Mouse (Mus musculus) limb, embryonic 11.5 days (tissue): ENCODE measurements at regions not wholly inside any gene's neighbourhood (a gene's known extent, or its start where the extent isn't known, plus 50 kb on each side); places are given as distances from the start of the nearest gene placed in this dataset.
"Not testable (repeated sequence)": the region's sequence is repeated elsewhere in the genome, so short reads cannot be mapped to it uniquely, and the experiment has no call there.

ENCODE experiments used
- ATAC-seq: fragments of 200-750 bp; cut with Nextera tagmentation; 2 replicates; pipeline ENCODE4 v1.8.0; 2017; ENCODE audit warnings: low read depth; ENCODE audit not compliant: insufficient number of reproducible peaks, low FRiP score, low TSS enrichment
- DNase-seq: peaks from one replicate; pipeline ENCODE4 v3.0.0-alpha.2; 2015; ENCODE audit warnings: low spot score
- H3K27ac ChIP-seq: fragments of 300-500 bp; sonication (generic); replicated peaks from 2 replicates; pipeline ENCODE4 v1.5.1; 2014; ENCODE audit warnings: low read depth, mild to moderate bottlenecking, low read length
- H3K27me3 ChIP-seq: fragments of 300-500 bp; sonication (generic); 2 replicates; pipeline ENCODE4 v1.6.1; 2014; ENCODE audit warnings: mild to moderate bottlenecking, low read length, mixed read lengths; ENCODE audit not compliant: control insufficient read depth, insufficient read depth
- H3K36me3 ChIP-seq: fragments of 300-500 bp; sonication (generic); 2 replicates; pipeline ENCODE4 v1.6.1; 2014; ENCODE audit warnings: mild to moderate bottlenecking, low read length, moderate library complexity, mixed read lengths; ENCODE audit not compliant: control insufficient read depth, insufficient read depth
- H3K4me1 ChIP-seq: fragments of 300-500 bp; sonication (generic); 2 replicates; pipeline ENCODE4 v1.6.1; 2014; ENCODE audit warnings: low read length, mixed read lengths; ENCODE audit not compliant: control insufficient read depth, insufficient read depth
- H3K4me2 ChIP-seq: fragments of 300-500 bp; sonication (generic); 2 replicates; pipeline ENCODE4 v1.6.1; 2014; ENCODE audit warnings: low read depth, mild to moderate bottlenecking, moderate library complexity; ENCODE audit not compliant: severe bottlenecking
- H3K4me3 ChIP-seq: fragments of 300-500 bp; sonication (generic); 2 replicates; pipeline ENCODE4 v1.5.1; 2014; ENCODE audit warnings: low read depth, low read length
- H3K9ac ChIP-seq: fragments of 300-500 bp; sonication (generic); 2 replicates; pipeline ENCODE4 v1.6.1; 2014; ENCODE audit warnings: mild to moderate bottlenecking, low read length
- H3K9me3 ChIP-seq: fragments of 300-500 bp; sonication (generic); 2 replicates; pipeline ENCODE4 v1.6.1; 2016; ENCODE audit warnings: low read length; ENCODE audit not compliant: control insufficient read depth
- WGBS: fragments of 180-500 bp; shearing (Covaris S2); extraction: QIAGEN DNeasy Blood & Tissue Kit; methylation state at CpG from one replicate; pipeline ENCODE4 v1.1.7; 2014; 5-methylcytosine and 5-hydroxymethylcytosine counted together

- DNase-seq: peak; percentile 65
- WGBS: 9% methylated on average over 8 of the region's 8 CpGs
- Histone ChIP-seq H3K9ac (no peak overlapping the region), H3K9me3 (no peaks in the 10 kb centered on the region), H3K4me3 (no peak overlapping the region), H3K27ac (no peak overlapping the region), H3K4me1 (no peaks in the 10 kb centered on the region; the same call in 1 of the 2 replicates), H3K36me3 (no peaks in the 10 kb centered on the region), H3K4me2 (no peak overlapping the region), H3K27me3 (no peaks in the 10 kb centered on the region)
- ATAC-seq: no peak
These were observed 133.2 kb upstream of the Kiz start for GRCm38 (mm10) chr2:146722351-146723025.

DNA sequence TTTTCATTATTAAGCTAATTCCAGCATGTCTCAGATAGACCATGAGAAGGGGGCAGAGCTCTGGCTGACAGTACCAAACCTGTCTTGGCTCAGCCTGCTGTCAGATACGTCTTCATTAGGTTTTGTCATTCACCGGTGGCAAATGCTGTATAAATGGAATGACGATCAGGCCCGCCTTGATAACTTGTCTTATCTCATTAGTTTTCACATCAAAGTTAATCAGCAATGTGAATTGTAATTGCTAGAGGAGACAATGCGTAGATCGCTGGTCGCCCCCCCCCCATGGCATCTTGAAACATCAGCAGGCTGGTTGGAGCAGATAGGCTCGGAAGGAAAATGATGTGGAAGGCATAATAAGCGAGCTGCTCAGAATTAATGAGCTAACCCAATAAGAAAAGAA is 132.5 kb upstream of the Kiz start:
- Histone ChIP-seq H3K27me3 (no peaks in the 10 kb centered on the region), H3K36me3 (no peaks in the 10 kb centered on the region), H3K4me3 (no peak overlapping the region), H3K9me3 (no peaks in the 10 kb centered on the region), H3K4me1 (no peaks in the 10 kb centered on the region; the same call in 1 of the 2 replicates), H3K9ac (no peak overlapping the region), H3K4me2 (no peak overlapping the region), H3K27ac (no peak overlapping the region)
- WGBS: 69% methylated on average over 9 of the region's 9 CpGs
- DNase-seq: no peak
- ATAC-seq: no peak

- no peak overlapping the region for H3K4me3 ChIP-seq
- no peak overlapping the region for H3K9ac ChIP-seq
- no peak for ATAC-seq
- WGBS: 90% methylated on average over 4 of the region's 4 CpGs
- no peak overlapping the region for H3K4me2 ChIP-seq
- H3K36me3 ChIP-seq: no peaks in the 10 kb centered on the region
- no peak for DNase-seq
- H3K9me3 ChIP-seq: no peaks in the 10 kb centered on the region
- H3K27ac ChIP-seq: no peak overlapping the region
- no peaks in the 10 kb centered on the region; the same call in 1 of the 2 replicates for H3K4me1 ChIP-seq
- no peaks in the 10 kb centered on the region for H3K27me3 ChIP-seq
These were observed 132.0 kb upstream of the Kiz start for GRCm38 (mm10) chr2:146723671-146724070.

GRCm38 (mm10) chr2:146724142-146724679 is 131.5 kb upstream of the Kiz start:
- Histone ChIP-seq H3K9ac (no peak overlapping the region), H3K27me3 (no peaks in the 10 kb centered on the region), H3K36me3 (no peaks in the 10 kb centered on the region), H3K4me3 (no peak overlapping the region), H3K4me1 (no peaks in the 10 kb centered on the region; the same call in 1 of the 2 replicates), H3K4me2 (no peak overlapping the region), H3K27ac (no peak overlapping the region), H3K9me3 (no peaks in the 10 kb centered on the region)
- ATAC-seq (no peak), DNase-seq (no peak)
- WGBS: 56% methylated on average over 10 of the region's 10 CpGs

DNA sequence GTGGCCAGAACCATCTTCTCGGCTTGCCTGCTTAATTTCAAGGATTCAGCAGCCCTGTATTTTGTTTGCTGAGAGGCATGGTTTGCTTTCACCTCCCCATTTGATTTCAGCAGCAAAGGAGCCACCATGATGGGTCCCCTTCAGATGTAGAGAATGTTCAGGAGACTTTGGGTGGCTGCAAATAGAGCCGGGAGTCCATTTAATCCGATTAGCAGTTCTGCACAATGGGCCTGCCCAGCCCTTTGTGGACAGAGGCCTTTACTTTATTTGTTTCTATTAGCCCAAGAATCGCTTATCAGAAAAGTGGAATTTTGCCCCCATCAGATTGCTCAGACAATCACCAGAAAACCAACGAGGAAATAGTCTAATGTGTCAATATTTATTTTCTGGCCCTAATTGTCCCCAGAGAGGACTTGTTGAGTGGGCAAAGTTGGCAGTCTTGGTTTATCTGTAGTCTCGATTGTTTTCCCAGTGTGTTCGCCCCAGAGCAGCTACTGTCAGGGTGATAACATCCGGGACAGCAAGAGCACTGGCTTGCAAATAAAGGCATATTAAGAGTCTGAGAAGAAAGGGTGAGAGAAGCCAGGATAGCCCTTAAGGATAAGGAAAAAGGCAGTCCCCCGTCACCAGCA is 130.6 kb upstream of the Kiz start:
- Histone ChIP-seq H3K27me3 (no peaks in the 10 kb centered on the region), H3K36me3 (no peaks in the 10 kb centered on the region), H3K4me1 (no peaks in the 10 kb centered on the region; the same call in 1 of the 2 replicates), H3K9ac (no peak overlapping the region), H3K4me2 (no peak overlapping the region), H3K27ac (no peak overlapping the region), H3K9me3 (no peaks in the 10 kb centered on the region), H3K4me3 (no peak overlapping the region)
- ATAC-seq: no peak
- WGBS: 77% methylated on average over 9 of the region's 9 CpGs
- no peak for DNase-seq

DNA sequence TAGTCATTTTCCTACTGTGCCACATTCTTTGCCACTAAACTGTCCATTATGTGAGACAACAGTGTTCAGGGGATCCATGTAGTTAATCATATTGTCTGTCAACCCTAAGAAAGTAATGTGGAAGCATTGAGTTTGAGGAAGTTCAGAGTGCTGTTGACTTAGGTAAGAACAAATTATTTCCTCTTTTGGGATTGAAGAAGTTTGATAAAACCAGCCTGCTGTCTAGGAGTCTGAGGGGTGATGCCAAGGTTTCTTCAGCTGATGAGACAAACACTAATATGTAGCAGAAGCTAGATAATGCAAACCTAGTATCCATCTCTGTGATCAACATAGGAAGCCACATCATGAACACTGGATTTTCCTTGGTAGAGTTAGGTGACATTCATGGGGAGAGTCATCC is 127.0 kb upstream of the Kiz start:
- H3K9me3 ChIP-seq: no peaks in the 10 kb centered on the region
- no peak overlapping the region for H3K9ac ChIP-seq
- H3K36me3 ChIP-seq: no peaks in the 10 kb centered on the region
- H3K4me3 ChIP-seq: no peak overlapping the region
- no peaks in the 10 kb centered on the region for H3K4me1 ChIP-seq
- ATAC-seq (no peak), DNase-seq (no peak)
- no peak overlapping the region for H3K27ac ChIP-seq
- no peak overlapping the region for H3K4me2 ChIP-seq
- H3K27me3 ChIP-seq: no peaks in the 10 kb centered on the region

GRCm38 (mm10) chr2:146731081-146731480 is 124.6 kb upstream of the Kiz start:
- WGBS: 87% methylated on average over 3 of the region's 3 CpGs
- Histone ChIP-seq H3K4me3 (no peak overlapping the region), H3K4me1 (no peaks in the 10 kb centered on the region), H3K4me2 (no peak overlapping the region), H3K9me3 (no peaks in the 10 kb centered on the region), H3K9ac (no peak overlapping the region), H3K27ac (no peak overlapping the region), H3K27me3 (no peaks in the 10 kb centered on the region), H3K36me3 (no peaks in the 10 kb centered on the region)
- no peak for DNase-seq
- no peak for ATAC-seq

- not testable (repeated sequence) for H3K9ac ChIP-seq, DNase-seq, H3K4me2 ChIP-seq, H3K4me1 ChIP-seq, H3K9me3 ChIP-seq, H3K4me3 ChIP-seq, H3K36me3 ChIP-seq, H3K27me3 ChIP-seq, ATAC-seq, H3K27ac ChIP-seq
- no CpG with 5 or more reads among the region's 2 CpGs for WGBS
These were observed 122.8 kb upstream of the Kiz start for GRCm38 (mm10) chr2:146732891-146733290.
